Mouse (Mus musculus) gastrocnemius, adult 8-10 months (tissue): ENCODE measurements around the gene Acot4. TPM values are rescaled to one million over a fixed set of nuclear protein-coding genes. Genes with fewer than 3 reads are reported as not detected.
"Not testable (repeated sequence)": the region's sequence is repeated elsewhere in the genome, so short reads cannot be mapped to it uniquely, and the experiment has no call there.

Experiments used
- DNase-seq, 2 experiments: peaks; one replicate each; pipeline ENCODE4 v3.0.0; 2022; ENCODE audit warnings: low spot score in 2 of 2
- total RNA-seq, 4 experiments: library from RNA; stranded (reverse); gene quantifications; 2 replicates each; pipeline ENCODE4 v1.2.4; 2022

Gene Acot4
- under 1 TPM in 3 of 4 experiments, not detected in 1; 0.07 to 0.16 (median 0.16) TPM for total RNA-seq

DNA sequence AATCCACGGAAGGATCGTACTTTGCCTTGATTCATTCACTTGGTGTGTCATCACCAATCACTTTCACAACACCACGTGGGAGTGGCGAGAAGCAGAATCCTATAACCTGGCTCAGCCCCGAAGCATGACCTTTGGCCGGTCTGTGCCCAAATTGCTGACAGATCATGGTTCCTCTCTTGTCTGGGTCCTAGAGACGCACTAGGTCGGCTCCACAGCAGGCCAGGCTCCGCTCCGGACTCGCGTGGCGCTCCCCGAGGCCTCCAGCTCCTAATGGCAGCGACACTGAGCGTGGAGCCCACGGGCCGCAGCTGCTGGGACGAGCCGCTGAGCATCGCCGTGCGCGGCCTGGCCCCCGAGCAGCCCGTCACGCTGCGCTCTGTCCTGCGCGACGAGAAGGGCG is at the start of gene Acot4:
Gene Acot4 (plus strand): TSS at position 139 of the 400 bp plus-strand sequence.
- DNase-seq: not testable (repeated sequence)

DNA sequence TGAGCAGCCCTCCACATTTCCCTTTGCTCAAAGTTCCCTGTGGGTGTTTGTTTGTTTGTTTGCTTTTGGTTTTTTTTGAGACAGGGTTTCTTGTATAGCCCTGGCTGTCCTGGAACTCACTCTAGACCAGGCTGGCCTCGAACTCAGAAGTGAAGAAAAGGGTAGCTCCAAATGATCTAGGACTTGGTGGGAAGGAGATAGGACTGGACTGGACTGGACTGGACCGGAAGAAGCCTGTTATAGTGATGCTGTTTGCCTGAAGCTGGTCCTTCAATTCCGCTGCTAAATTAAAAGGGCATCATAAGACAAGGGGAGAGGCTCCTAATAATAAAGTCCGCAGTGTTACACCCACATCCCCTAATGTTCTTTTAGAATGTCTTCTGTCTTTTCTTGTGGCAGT is 49.7 kb upstream of the Acot4 start:
- DNase-seq: no peak

DNA sequence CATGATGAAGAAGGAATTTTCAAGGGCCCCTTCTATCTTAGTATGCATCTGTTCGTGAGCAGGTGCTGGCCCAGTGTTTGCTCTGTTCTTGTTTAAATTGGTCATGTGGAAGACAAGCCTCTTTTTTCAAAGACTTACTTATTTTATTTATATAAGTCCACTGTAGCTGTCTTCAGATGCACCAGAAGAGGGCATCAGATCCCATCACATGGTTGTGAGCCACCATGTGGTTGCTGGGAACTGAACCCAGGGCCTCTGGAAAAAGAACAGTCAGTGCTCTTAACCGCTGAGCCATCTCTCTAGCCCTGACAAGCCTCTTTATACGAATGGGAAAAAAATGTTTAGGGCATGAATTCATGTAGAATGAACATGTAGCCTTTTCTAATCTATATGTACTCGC is 48.8 kb upstream of the Acot4 start:
- DNase-seq: no peak

DNA sequence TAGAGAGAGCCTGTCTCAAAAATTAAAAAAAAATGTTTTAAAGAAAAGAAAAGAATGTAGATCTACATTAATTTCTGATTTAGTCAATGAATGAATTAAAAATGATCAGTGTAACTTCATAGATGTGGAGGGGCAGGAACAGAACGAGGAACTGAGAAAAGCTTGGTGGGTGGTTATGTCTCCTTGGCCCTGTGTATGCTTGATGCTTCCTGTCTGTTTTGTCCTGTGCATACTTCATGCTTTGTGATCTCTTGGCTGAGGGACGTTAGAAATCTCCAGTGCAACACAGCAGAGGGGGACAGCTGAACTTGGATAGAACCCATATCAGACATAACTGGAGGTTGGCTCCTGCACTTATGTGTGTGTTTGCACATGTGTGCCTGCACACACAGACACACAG is 41.0 kb upstream of the Acot4 start:
- DNase-seq: no peak

DNA sequence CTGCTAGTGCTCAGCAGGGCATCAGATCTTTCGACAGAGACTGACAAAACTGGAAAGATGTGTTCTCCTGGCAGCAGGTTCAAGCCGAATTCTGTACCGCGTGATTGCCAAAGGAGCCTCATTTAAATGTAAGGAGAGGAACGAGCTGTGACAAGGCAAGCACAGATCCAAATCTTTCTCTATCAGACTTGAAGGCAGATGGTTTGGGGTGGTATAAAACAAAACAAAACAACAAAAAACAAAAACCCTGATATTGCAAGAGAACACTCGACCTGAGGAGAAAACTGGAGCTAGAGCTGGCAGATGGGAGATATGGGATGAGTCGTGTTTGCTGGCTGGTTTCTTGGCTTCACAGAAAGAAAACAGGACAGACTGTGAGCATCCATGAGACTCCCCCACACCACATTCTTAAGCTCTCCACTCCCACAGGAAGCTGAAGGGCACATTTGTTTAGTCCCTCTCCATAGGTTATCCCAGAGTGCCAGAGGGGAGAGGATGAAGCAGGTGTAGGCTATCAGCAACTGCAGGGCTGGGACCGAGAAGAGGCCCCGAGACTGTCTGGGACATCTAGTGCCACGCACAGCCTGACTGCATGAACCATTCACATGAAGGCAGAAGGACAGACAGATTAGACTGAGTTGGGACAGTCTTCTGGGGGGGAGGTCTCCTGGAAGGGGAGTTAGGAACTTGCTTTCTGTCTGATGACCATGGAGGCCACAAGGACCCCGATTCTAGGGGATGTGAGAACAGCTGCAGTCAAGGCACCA is 39.7 kb upstream of the Acot4 start:
- DNase-seq: no peak

DNA sequence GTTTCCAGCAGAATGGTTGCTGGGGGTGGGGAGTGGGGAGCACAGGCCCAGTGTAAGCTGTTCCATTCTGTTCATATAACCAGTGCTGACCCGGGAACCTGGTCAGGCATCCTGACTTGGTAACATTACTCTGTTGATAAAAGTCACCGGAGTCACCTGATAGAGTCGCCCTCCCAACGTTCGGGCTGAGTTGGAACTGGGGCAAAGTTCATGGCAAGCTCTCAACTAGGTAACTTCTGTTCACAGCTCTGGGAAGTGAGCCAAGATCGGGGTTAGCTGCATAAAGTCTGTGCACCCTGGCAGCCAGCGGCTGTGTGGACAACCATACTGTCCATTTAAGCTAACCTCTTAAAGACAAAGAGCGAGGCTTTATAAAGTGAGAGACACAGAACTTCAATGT is 38.9 kb upstream of the Acot4 start:
- DNase-seq: peak; percentile 21 to 48

DNA sequence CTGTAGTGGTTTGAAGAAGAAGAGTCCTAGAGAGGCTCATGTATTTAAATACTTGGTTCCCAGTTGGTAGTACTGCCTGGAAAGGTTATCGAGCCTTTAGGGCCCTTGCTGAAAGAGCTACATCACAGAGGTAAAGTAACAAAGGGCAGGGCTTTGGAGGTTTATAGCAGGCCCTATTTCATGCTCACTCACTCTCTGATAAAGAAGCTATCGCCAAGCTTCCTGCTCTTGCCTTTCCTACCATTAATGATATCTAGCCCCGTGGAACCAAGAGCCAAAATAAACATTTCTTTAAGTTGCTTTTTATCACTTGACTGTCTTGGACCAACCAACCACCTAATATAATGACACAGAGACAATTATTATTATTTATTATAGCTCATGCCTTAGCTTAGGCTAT is 37.8 kb upstream of the Acot4 start:
- DNase-seq: no peak

DNA sequence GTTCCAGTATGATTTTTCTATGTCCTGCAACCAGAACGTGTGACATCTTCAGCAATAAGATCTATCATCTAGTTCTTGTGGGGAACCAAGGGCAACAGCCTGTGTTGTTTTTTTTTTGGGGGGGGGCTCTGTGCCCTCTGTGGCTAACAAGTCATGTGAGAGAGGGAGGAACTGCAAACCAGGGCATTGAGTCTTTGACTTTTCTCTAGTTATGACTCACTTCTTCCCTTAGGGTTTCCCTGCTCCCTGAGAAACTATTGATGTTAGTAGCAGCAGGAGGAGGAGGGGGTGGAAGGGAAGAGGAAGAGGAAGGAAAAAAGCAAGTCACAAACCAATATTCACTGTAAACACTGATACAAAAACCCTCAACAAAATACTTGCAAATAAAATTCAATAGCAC is 34.3 kb upstream of the Acot4 start:
- no peak for DNase-seq

DNA sequence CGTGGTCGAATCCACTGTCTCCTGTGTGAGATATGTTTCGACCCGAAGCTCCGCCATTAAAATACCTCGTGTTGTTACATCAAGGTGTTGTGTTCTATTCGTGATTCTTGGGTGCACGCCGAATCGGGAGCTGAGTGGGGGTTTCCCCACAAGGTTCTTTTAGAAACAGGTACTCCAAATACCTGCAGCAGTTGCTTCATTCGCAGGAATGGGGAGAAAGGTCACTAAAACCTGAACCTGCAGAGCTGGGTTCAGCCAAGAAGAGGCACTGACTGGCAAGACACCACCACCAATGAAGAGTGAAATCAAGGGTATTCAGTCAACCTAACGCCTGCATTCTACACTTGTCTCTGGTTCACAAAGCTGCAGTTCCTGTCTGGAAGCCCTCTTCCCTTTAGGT is 29.9 kb upstream of the Acot4 start:
- no peak for DNase-seq

DNA sequence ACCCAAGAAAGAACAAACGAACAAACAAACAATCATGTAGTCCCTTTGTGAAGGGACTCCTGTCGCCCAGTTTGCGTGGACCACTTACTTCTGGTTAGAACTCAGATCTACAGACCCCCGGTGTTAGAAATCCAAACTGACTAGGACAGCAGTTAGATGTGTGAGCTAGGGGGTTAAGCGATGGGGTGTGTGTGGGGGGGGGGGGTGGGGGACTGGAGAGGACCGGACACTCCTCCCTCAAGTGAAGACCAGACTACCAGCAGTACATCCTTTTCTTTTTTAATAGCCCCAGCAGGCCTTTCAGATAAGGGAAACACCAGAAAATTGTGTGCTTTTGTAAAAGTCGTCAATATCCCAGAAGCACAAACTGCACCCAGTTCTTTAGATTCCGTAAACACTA is 29.4 kb upstream of the Acot4 start:
- no peak for DNase-seq

DNA sequence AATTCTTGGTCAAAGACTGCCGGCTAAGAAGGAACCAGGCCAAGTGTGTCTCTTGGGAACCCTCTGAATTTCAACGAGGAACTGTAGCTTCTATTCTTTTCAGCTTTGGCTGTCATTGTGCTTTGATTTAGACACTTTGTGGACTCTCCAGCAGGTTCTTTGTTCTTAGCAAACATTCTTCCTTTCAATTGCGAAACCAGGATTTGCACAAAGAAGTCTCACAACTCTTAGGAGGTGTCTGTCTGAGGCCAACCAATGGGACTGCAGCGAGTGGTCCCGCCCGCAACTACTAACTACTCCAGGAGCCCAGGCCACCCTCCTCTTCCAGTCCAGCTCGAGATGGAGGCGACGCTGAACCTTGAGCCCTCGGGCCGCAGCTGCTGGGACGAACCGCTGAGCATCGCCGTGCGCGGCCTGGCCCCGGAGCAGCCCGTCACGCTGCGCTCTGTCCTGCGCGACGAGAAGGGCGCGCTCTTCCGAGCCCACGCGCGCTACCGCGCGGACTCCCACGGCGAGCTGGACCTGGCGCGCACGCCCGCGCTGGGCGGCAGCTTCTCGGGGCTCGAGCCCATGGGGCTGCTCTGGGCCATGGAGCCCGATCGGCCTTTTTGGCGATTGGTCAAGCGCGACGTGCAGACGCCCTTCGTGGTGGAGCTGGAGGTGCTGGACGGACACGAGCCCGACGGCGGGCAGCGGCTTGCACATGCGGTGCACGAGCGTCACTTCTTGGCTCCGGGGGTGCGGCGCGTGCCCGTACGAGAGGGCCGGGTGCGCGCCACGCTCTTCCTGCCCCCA is 28.8 kb upstream of the Acot4 start, which contains the start of gene Acot1:
Gene Acot1 (plus strand): TSS at position 320 of the 795 bp plus-strand sequence.
- DNase-seq: peak; percentile 23 to 39

DNA sequence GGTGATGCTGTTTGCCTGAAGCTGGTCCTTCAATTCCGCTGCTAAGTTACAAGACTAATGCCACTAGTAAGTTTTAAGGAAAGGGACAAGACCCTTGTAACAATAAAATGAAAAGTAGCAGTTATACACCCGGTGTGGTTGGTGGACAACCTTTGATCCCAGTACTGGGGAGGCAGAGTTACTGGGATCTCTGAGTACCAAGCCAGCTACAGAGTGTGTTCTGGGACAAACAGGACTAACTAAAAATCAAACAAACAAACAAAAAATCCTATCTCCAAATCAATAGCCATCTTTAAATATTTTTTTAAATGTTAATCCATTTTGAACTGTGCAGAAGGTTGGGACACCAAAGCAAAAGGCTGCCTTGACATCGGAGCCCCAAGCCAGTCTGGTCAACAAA is 28.0 kb upstream of the Acot4 start:
- DNase-seq: no peak

DNA sequence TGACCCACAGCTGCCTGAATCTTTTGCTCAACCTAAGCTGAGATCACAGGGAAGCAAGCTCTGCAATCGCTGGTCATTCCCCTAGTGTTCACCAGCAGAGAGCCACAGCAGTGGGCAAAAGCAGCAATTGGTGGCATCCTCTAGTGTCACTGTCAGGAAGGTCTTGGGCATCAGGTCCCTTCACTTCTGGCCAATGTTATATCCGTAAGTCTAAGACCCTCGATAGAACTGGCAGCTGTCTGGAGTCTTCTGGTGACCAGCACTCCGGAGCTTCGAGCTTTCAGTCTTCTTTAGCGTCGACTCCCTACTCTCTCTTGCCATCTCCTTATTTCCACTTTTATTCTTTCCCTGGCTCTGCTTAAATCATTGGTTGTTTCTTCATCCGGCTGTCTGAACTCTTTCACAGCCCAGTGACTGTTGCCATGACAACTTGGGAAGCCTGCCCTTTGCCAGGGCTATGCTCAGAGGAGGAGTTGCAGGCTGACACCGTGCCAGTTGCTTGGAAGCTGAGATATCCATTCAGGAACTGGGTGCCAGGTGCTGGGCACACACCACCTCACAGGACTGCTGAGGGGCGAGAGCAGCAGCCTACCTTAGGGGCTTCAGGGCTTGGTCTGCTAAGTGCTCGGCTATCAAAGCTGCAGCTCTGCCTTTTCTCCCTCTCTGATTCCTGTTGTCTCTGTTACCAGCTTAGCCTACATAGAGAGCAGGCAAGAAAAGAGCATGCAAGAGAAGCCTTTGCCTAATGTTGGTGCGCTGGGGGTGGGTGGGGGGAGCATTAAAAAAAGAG is 26.7 kb upstream of the Acot4 start:
- DNase-seq: peak in 1 of 2 experiments; percentile 39

DNA sequence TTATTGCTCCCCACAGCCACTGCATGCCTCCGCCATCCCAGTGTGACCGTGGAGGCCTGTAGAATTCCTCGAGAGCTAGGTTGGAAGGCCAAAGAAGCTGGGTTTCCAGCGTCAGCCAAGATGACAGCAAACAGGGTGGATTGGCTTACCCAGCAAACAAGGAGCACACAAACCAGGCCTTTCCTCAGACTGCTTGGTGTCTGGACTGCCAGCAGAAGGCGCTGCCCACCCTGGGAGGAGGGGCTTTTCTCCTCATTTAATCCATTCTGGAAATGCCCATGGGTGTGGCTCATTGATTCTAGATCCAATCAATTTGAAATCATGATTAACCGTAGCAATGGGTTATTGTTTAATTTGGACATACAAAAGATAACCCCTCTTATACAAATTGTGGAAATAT is 25.0 kb upstream of the Acot4 start:
- DNase-seq: no peak

DNA sequence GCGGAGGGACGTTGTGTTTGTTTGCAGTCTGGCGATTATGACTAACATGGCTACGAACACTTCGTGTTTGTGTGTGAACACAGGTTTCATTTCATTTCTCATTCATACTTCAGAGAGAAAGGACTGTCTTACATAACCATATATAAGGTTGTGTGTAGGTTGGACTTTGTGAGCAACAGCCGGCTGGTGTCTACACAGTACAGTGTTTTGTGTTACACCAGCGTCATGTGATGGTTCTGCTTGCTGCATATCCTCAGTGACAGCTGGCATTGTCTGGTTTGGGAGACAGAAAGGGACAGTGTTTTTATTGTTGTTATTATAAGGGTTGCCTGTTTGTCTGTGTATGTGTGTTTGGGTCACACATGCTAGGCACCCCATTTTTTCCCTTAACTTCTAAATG is 24.5 kb upstream of the Acot4 start:
- DNase-seq: no peak

DNA sequence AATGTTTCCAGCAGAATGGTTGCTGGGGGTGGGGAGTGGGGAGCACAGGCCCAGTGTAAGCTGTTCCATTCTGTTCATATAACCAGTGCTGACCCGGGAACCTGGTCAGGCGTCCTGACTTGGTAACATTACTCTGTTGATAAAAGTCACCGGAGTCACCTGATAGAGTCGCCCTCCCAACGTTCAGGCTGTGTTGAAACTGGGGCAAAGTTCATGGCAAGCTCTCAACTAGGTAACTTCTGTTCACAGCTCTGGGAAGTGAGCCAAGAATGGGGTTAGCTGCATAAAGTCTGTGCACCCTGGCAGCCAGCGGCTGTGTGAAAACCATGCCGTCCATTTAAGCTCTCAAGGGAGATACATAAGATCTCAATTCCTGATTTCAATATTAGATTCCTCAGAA is 17.7 kb upstream of the Acot4 start:
- DNase-seq: peak; percentile 43 to 50

DNA sequence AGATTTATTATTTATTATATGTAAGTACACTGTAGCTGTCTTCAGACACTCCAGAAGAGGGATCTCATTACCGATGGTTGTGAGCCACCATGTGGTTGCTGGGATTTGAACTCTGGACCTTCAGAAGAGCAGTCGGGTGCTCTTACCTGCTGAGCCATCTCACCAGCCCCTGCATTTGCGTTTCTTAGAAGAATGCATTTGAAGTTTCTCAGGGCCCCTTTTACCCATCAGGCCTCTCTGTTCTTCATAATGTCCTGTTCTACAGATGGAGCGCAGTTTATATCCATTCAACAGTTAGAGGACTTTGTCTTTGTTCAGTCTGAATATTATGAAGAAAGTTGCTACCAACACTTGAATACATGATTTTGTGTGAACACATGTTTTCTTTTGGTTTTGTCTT is 15.9 kb upstream of the Acot4 start:
- DNase-seq: not testable (repeated sequence)

DNA sequence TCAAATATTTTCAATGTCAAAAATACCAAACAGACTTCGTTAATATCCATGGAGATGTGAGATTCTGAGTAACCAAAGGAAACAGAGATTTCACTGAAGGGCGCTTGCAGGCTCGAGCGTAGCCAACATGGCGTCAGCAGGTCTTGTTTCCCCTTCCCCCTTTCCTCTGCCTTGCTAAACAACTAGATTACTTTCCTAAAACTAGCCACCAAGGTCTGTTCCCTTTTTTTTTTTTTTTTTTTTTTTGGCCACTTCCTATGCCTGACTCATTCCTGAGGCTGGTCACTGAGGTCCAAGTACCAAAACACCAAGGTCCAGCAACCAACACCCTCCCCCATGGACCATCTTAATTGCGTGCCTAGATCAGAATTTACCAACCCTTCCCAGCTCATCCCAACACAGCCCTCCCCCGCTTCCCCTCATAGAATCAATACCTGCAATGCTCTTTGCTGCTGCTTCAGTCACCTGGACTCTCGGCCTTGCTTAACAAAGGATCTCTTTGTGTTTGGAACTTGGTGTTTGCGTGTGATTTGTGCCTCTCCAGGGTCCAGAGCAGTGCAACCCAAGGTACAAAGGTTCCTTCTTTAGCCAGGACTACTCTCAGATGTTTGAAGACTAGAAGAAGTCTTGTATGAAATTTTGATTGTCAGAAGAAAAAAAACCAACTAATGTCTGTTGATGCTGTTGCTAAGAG is 15.0 kb upstream of the Acot4 start:
- no peak for DNase-seq

DNA sequence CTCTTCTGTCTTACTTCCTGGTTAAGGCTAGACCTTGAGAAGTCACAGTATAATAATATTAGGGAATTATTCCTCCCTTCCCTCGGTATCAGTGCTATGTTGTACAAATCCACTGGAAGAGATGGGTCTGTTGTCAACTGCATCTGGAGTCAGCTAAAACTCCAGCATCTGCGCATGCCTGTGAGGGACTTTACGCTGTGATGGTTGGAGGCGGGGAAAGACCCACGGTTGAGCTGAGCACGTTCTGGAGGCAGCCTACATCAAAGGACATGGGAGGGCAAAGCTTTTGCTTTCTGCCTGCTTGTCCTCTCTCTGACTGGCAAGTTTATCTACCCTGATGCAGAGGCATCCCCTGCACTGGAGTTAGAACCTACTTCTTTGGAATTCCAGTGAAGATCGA is 12.3 kb upstream of the Acot4 start:
- no peak for DNase-seq

DNA sequence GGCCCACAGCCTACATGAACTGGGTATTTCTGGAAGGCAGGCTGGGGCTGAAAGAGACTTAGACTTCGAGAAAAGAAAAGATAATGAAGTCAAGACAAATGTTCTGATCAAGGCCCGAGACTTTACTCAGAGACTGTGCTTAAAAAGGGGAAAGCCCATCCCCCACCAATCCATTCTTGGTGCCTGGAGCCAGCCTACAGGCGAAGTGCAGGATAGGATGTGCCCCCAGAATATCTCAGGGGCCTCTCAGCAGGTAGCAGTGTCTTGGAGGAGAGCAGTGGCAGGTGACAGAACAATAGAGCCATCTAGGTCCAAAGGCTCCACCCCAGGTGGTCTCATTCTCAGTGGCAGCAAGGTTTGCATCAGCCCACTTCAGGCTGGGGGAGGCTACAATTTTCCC is 9.9 kb upstream of the Acot4 start:
- DNase-seq: not testable (repeated sequence)

DNA sequence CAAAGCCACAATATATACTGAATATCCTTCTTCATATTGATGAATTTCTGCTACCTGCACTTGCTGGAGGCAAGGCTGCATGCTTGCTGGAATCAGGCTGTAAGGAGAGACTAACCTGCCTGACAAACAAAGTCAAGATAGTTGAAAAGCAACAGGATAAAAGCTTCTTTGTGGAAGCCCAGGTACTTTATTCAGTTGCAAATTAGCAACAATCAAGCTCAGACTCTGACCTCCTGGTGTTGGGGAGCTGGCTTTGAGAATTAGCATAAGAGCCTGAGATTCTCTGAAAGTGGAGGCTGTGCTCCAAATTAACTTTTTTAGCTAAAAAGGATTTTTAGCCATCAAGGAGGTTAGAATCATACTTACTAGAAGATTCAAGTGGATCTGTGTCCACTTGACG is 9.1 kb upstream of the Acot4 start:
- DNase-seq: not testable (repeated sequence)
